Mouse (Mus musculus): ENCODE data around the gene Gm21988. TPM values are rescaled to one million over a fixed set of nuclear protein-coding genes. Genes with fewer than 3 reads are reported as not detected.

Gene Gm21988
- polyA plus RNA-seq (2014; fragmentation: Nextera tagmentation; extraction: Ambion mirVana), result 13.4 and 16.3 TPM in 2 replicates

GRCm38 (mm10) chr11:70239541-70240279, at the start of gene Gm21988, which contains the start of gene Rnasek:
Gene Gm21988, minus strand, starts transcription at chr11:70239830.
Gene Rnasek, minus strand, starts transcription at chr11:70239842.
- H3K27me3 ChIP-seq (ENCODE audit: control insufficient read depth, insufficient read depth, low read length), result no peaks in the 10 kb centered on the region
- peaks cover 31% of the 10 kb centered on the region for H3K4me1 ChIP-seq (ENCODE audit: control insufficient read depth, insufficient read depth, low read length)
- H3K4me3 ChIP-seq (replicated peaks; ENCODE audit: low read depth, low read length), result peak within 1 kb of the TSS; percentile 97
- H3K9me3 ChIP-seq (ENCODE audit: control insufficient read depth, low read length), result no peaks in the 10 kb centered on the region
- peak within 1 kb of the TSS; percentile 99 for H3K4me2 ChIP-seq (ENCODE audit: low read length)
- H3K36me3 ChIP-seq (ENCODE audit: control insufficient read depth, insufficient read depth, low read length), result peaks cover 14% of the 10 kb centered on the region
- peak within 1 kb of the TSS; percentile 87 for H3K9ac ChIP-seq (replicated peaks; ENCODE audit: low read length)
- peak within 1 kb of the TSS; percentile 84 for H3K27ac ChIP-seq (replicated peaks; ENCODE audit: low read depth, low read length)
- ATAC-seq (ENCODE audit: low FRiP score, low TSS enrichment), result peak; percentile 62
- peak; percentile 92 for DNase-seq
- WGBS, result under 1% methylated on average over 31 of the region's 35 CpGs

- no peak for ATAC-seq (ENCODE audit: low FRiP score, low TSS enrichment)
- no peaks in the 10 kb centered on the region for H3K4me1 ChIP-seq (ENCODE audit: control insufficient read depth, insufficient read depth, low read length)
- H3K27ac ChIP-seq (replicated peaks; ENCODE audit: low read depth, low read length), result no peak overlapping the region
- H3K36me3 ChIP-seq (ENCODE audit: control insufficient read depth, insufficient read depth, low read length), result no peaks in the 10 kb centered on the region
- no peak overlapping the region for H3K9ac ChIP-seq (replicated peaks; ENCODE audit: low read length)
- no peaks in the 10 kb centered on the region for H3K27me3 ChIP-seq (ENCODE audit: control insufficient read depth, insufficient read depth, low read length)
- no peak overlapping the region for H3K4me2 ChIP-seq (ENCODE audit: low read length)
- no peaks in the 10 kb centered on the region for H3K9me3 ChIP-seq (ENCODE audit: control insufficient read depth, low read length)
- DNase-seq, result peak; percentile 2
- WGBS, result 28% methylated on average over 6 of the region's 6 CpGs
- H3K4me3 ChIP-seq (replicated peaks; ENCODE audit: low read depth, low read length), result no peak overlapping the region
These were observed 49.6 kb upstream of the Gm21988 start for GRCm38 (mm10) chr11:70289236-70289635.

GRCm38 (mm10) chr11:70288102-70288501, 48.5 kb upstream of the Gm21988 start:
- DNase-seq (no peak), ATAC-seq (ENCODE audit: low FRiP score, low TSS enrichment) (no peak)
- no peaks in the 10 kb centered on the region for H3K4me1 ChIP-seq (ENCODE audit: control insufficient read depth, insufficient read depth, low read length)
- WGBS, result 91% methylated on average over 10 of the region's 10 CpGs
- no peaks in the 10 kb centered on the region for H3K27me3 ChIP-seq (ENCODE audit: control insufficient read depth, insufficient read depth, low read length)
- no peaks in the 10 kb centered on the region for H3K9me3 ChIP-seq (ENCODE audit: control insufficient read depth, low read length)
- H3K27ac ChIP-seq (replicated peaks; ENCODE audit: low read depth, low read length), result no peak overlapping the region
- no peak overlapping the region for H3K9ac ChIP-seq (replicated peaks; ENCODE audit: low read length)
- H3K4me3 ChIP-seq (replicated peaks; ENCODE audit: low read depth, low read length), result no peak overlapping the region
- no peaks in the 10 kb centered on the region for H3K36me3 ChIP-seq (ENCODE audit: control insufficient read depth, insufficient read depth, low read length)
- H3K4me2 ChIP-seq (ENCODE audit: low read length), result no peak overlapping the region

- H3K27ac ChIP-seq (replicated peaks; ENCODE audit: low read depth, low read length), result no peak overlapping the region
- H3K4me1 ChIP-seq (ENCODE audit: control insufficient read depth, insufficient read depth, low read length), result no peaks in the 10 kb centered on the region
- ATAC-seq (ENCODE audit: low FRiP score, low TSS enrichment) (no peak), DNase-seq (no peak)
- WGBS, result 83% methylated on average over 5 of the region's 5 CpGs
- H3K9ac ChIP-seq (replicated peaks; ENCODE audit: low read length), result no peak overlapping the region
- H3K4me2 ChIP-seq (ENCODE audit: low read length), result no peak overlapping the region
- no peaks in the 10 kb centered on the region for H3K27me3 ChIP-seq (ENCODE audit: control insufficient read depth, insufficient read depth, low read length)
- no peaks in the 10 kb centered on the region for H3K36me3 ChIP-seq (ENCODE audit: control insufficient read depth, insufficient read depth, low read length)
- H3K4me3 ChIP-seq (replicated peaks; ENCODE audit: low read depth, low read length), result no peak overlapping the region
- no peaks in the 10 kb centered on the region for H3K9me3 ChIP-seq (ENCODE audit: control insufficient read depth, low read length)
These were observed 46.1 kb upstream of the Gm21988 start for GRCm38 (mm10) chr11:70285686-70286085.

GRCm38 (mm10) chr11:70284757-70285156, 45.1 kb upstream of the Gm21988 start:
- no peaks in the 10 kb centered on the region for H3K9me3 ChIP-seq (ENCODE audit: control insufficient read depth, low read length)
- H3K4me1 ChIP-seq (ENCODE audit: control insufficient read depth, insufficient read depth, low read length), result no peaks in the 10 kb centered on the region
- ATAC-seq (ENCODE audit: low FRiP score, low TSS enrichment) (no peak), DNase-seq (no peak)
- H3K4me2 ChIP-seq (ENCODE audit: low read length), result no peak overlapping the region
- no peaks in the 10 kb centered on the region for H3K27me3 ChIP-seq (ENCODE audit: control insufficient read depth, insufficient read depth, low read length)
- H3K36me3 ChIP-seq (ENCODE audit: control insufficient read depth, insufficient read depth, low read length), result no peaks in the 10 kb centered on the region
- H3K9ac ChIP-seq (replicated peaks; ENCODE audit: low read length), result no peak overlapping the region
- no peak overlapping the region for H3K4me3 ChIP-seq (replicated peaks; ENCODE audit: low read depth, low read length)
- WGBS, result 92% methylated on average over 3 of the region's 3 CpGs
- no peak overlapping the region for H3K27ac ChIP-seq (replicated peaks; ENCODE audit: low read depth, low read length)

GRCm38 (mm10) chr11:70283666-70284065, 44.0 kb upstream of the Gm21988 start:
- H3K9ac ChIP-seq (replicated peaks; ENCODE audit: low read length), result no peak overlapping the region
- H3K4me2 ChIP-seq (ENCODE audit: low read length), result no peak overlapping the region
- no peak for DNase-seq
- no peaks in the 10 kb centered on the region for H3K4me1 ChIP-seq (ENCODE audit: control insufficient read depth, insufficient read depth, low read length)
- H3K27me3 ChIP-seq (ENCODE audit: control insufficient read depth, insufficient read depth, low read length), result no peaks in the 10 kb centered on the region
- no peak for ATAC-seq (ENCODE audit: low FRiP score, low TSS enrichment)
- no peak overlapping the region for H3K27ac ChIP-seq (replicated peaks; ENCODE audit: low read depth, low read length)
- no peaks in the 10 kb centered on the region for H3K36me3 ChIP-seq (ENCODE audit: control insufficient read depth, insufficient read depth, low read length)
- H3K4me3 ChIP-seq (replicated peaks; ENCODE audit: low read depth, low read length), result no peak overlapping the region
- no peaks in the 10 kb centered on the region for H3K9me3 ChIP-seq (ENCODE audit: control insufficient read depth, low read length)
- WGBS, result 87% methylated on average over 4 of the region's 4 CpGs

GRCm38 (mm10) chr11:70280441-70280840, 40.8 kb upstream of the Gm21988 start:
- DNase-seq, result peak; percentile 7
- H3K4me2 ChIP-seq (ENCODE audit: low read length), result no peak overlapping the region
- no peaks in the 10 kb centered on the region for H3K4me1 ChIP-seq (ENCODE audit: control insufficient read depth, insufficient read depth, low read length)
- 70% methylated on average over 3 of the region's 3 CpGs for WGBS
- H3K27ac ChIP-seq (replicated peaks; ENCODE audit: low read depth, low read length), result no peak overlapping the region
- no peaks in the 10 kb centered on the region for H3K9me3 ChIP-seq (ENCODE audit: control insufficient read depth, low read length)
- ATAC-seq (ENCODE audit: low FRiP score, low TSS enrichment), result no peak
- no peak overlapping the region for H3K9ac ChIP-seq (replicated peaks; ENCODE audit: low read length)
- H3K36me3 ChIP-seq (ENCODE audit: control insufficient read depth, insufficient read depth, low read length), result no peaks in the 10 kb centered on the region
- H3K27me3 ChIP-seq (ENCODE audit: control insufficient read depth, insufficient read depth, low read length), result no peaks in the 10 kb centered on the region
- H3K4me3 ChIP-seq (replicated peaks; ENCODE audit: low read depth, low read length), result no peak overlapping the region

- WGBS, result 88% methylated on average over 3 of the region's 3 CpGs
- Histone ChIP-seq H3K4me2 (ENCODE audit: low read length) (no peak overlapping the region), H3K27ac (replicated peaks; ENCODE audit: low read depth, low read length) (no peak overlapping the region), H3K27me3 (ENCODE audit: control insufficient read depth, insufficient read depth, low read length) (no peaks in the 10 kb centered on the region), H3K4me1 (ENCODE audit: control insufficient read depth, insufficient read depth, low read length) (no peaks in the 10 kb centered on the region), H3K4me3 (replicated peaks; ENCODE audit: low read depth, low read length) (no peak overlapping the region), H3K36me3 (ENCODE audit: control insufficient read depth, insufficient read depth, low read length) (no peaks in the 10 kb centered on the region), H3K9me3 (ENCODE audit: control insufficient read depth, low read length) (no peaks in the 10 kb centered on the region), H3K9ac (replicated peaks; ENCODE audit: low read length) (no peak overlapping the region)
- ATAC-seq (ENCODE audit: low FRiP score, low TSS enrichment), result no peak
- no peak for DNase-seq
These were observed 39.3 kb upstream of the Gm21988 start for GRCm38 (mm10) chr11:70278961-70279360.

- Histone ChIP-seq H3K4me3 (replicated peaks; ENCODE audit: low read depth, low read length) (no peak overlapping the region), H3K4me1 (ENCODE audit: control insufficient read depth, insufficient read depth, low read length) (no peaks in the 10 kb centered on the region), H3K36me3 (ENCODE audit: control insufficient read depth, insufficient read depth, low read length) (no peaks in the 10 kb centered on the region), H3K9me3 (ENCODE audit: control insufficient read depth, low read length) (no peaks in the 10 kb centered on the region), H3K4me2 (ENCODE audit: low read length) (no peak overlapping the region), H3K27ac (replicated peaks; ENCODE audit: low read depth, low read length) (no peak overlapping the region), H3K9ac (replicated peaks; ENCODE audit: low read length) (no peak overlapping the region), H3K27me3 (ENCODE audit: control insufficient read depth, insufficient read depth, low read length) (no peaks in the 10 kb centered on the region)
- ATAC-seq (ENCODE audit: low FRiP score, low TSS enrichment) (no peak), DNase-seq (no peak)
- 87% methylated on average over 7 of the region's 7 CpGs for WGBS
These were observed 32.0 kb upstream of the Gm21988 start for GRCm38 (mm10) chr11:70271641-70272040.
